Mouse (Mus musculus): ENCODE results near the gene Cyp2j9. TPM values are rescaled to one million over a fixed set of nuclear protein-coding genes. Genes with fewer than 3 reads are reported as not detected.
"Not testable (repeated sequence)": the region's sequence is repeated elsewhere in the genome, so short reads cannot be mapped to it uniquely, and the experiment has no call there.

Gene Cyp2j9
- total RNA-seq (2017) = 10.1 and 11.1 TPM in 2 replicates

GRCm38 (mm10) chr4:96590911-96591790 is at the start of gene Cyp2j9:
Gene Cyp2j9, minus strand, starts transcription at chr4:96591578.
- peak; percentile 94 for ATAC-seq (replicated peaks; ENCODE audit: low read depth, poor library complexity, severe bottlenecking)

- no peak for ATAC-seq (replicated peaks; ENCODE audit: low read depth, poor library complexity, severe bottlenecking)
Measured at GRCm38 (mm10) chr4:96635455-96635854, 44.1 kb upstream of the Cyp2j9 start.

- no peak for ATAC-seq (replicated peaks; ENCODE audit: low read depth, poor library complexity, severe bottlenecking)
Measured at GRCm38 (mm10) chr4:96622474-96622873, 31.1 kb upstream of the Cyp2j9 start.

GRCm38 (mm10) chr4:96591791-96592150 is 393 bp upstream of the Cyp2j9 start:
- ATAC-seq (replicated peaks; ENCODE audit: low read depth, poor library complexity, severe bottlenecking) = peak; percentile 68

- no peak for ATAC-seq (replicated peaks; ENCODE audit: low read depth, poor library complexity, severe bottlenecking)
Measured at GRCm38 (mm10) chr4:96581425-96582088, 9.8 kb downstream of the Cyp2j9 start.

GRCm38 (mm10) chr4:96580351-96580750 is 11.0 kb downstream of the Cyp2j9 start:
- ATAC-seq (replicated peaks; ENCODE audit: low read depth, poor library complexity, severe bottlenecking) = not testable (repeated sequence)

- peak; percentile 97 for ATAC-seq (replicated peaks; ENCODE audit: low read depth, poor library complexity, severe bottlenecking)
Measured at GRCm38 (mm10) chr4:96569442-96569841, 21.9 kb downstream of the Cyp2j9 start.

- ATAC-seq (replicated peaks; ENCODE audit: low read depth, poor library complexity, severe bottlenecking) = no peak
Measured at GRCm38 (mm10) chr4:96567988-96568387, 23.4 kb downstream of the Cyp2j9 start.

- no peak for ATAC-seq (replicated peaks; ENCODE audit: low read depth, poor library complexity, severe bottlenecking)
Measured at GRCm38 (mm10) chr4:96565808-96566207, 25.6 kb downstream of the Cyp2j9 start.

- no peak for ATAC-seq (replicated peaks; ENCODE audit: low read depth, poor library complexity, severe bottlenecking)
Measured at GRCm38 (mm10) chr4:96560464-96560863, 30.9 kb downstream of the Cyp2j9 start.

GRCm38 (mm10) chr4:96559781-96560180 is 31.6 kb downstream of the Cyp2j9 start:
- no peak for ATAC-seq (replicated peaks; ENCODE audit: low read depth, poor library complexity, severe bottlenecking)

- ATAC-seq (replicated peaks; ENCODE audit: low read depth, poor library complexity, severe bottlenecking) = peak; percentile 82
Measured at GRCm38 (mm10) chr4:96553133-96553819, 38.1 kb downstream of the Cyp2j9 start, which contains the start of gene Cyp2j6. Gene Cyp2j6, minus strand, starts transcription at chr4:96553661.

GRCm38 (mm10) chr4:96551619-96552018 is 39.8 kb downstream of the Cyp2j9 start:
- peak; percentile 69 for ATAC-seq (replicated peaks; ENCODE audit: low read depth, poor library complexity, severe bottlenecking)

GRCm38 (mm10) chr4:96545976-96546375 is 45.4 kb downstream of the Cyp2j9 start:
- no peak for ATAC-seq (replicated peaks; ENCODE audit: low read depth, poor library complexity, severe bottlenecking)

- no peak; the same call in 1 of the 2 replicates for ATAC-seq (replicated peaks; ENCODE audit: low read depth, poor library complexity, severe bottlenecking)
Measured at GRCm38 (mm10) chr4:96525772-96526171, 65.6 kb downstream of the Cyp2j9 start.

GRCm38 (mm10) chr4:96522256-96522655 is 69.1 kb downstream of the Cyp2j9 start:
- ATAC-seq (replicated peaks; ENCODE audit: low read depth, poor library complexity, severe bottlenecking) = no peak

Other genes with a start within 250 kb of the Cyp2j9 start
- not detected in 2 replicates for gene Cyp2j11, start 242.9 kb downstream of the Cyp2j9 start, total RNA-seq (2017)
- gene Cyp2j8, start 84.2 kb downstream of the Cyp2j9 start, total RNA-seq (2017) = not detected in 2 replicates
- 4.0 and 4.7 TPM in 2 replicates for gene Cyp2j6, start 37.9 kb downstream of the Cyp2j9 start, total RNA-seq (2017)
- not detected in 2 replicates for gene Cyp2j5, start 72.6 kb upstream of the Cyp2j9 start, total RNA-seq (2017)
- gene Gm12695, start 193.6 kb upstream of the Cyp2j9 start, total RNA-seq (2017) = not detected in 2 replicates

Measured in common myeloid progenitor, adult 5-6 weeks (primary cell).